Mouse (Mus musculus) forebrain, embryonic 15.5 days (tissue): ENCODE measurements at regions not wholly inside any gene's neighbourhood (a gene's known extent, or its start where the extent isn't known, plus 50 kb on each side); places are given as distances from the start of the nearest gene placed in this dataset.
A peak's percentile ranks its signal among the peaks of the same experiment; 100 is the strongest.

Experiments used
- ATAC-seq: fragments of 200-750 bp; cut with Nextera tagmentation; replicated peaks from 2 replicates; pipeline ENCODE4 v1.8.0; 2017; ENCODE audit warnings: mild to moderate bottlenecking, moderate TSS enrichment, moderate library complexity
- H3K27ac ChIP-seq: fragments of 300-500 bp; sonication (generic); replicated peaks from 2 replicates; pipeline ENCODE4 v1.5.1; 2015; ENCODE audit warnings: mild to moderate bottlenecking, inconsistent platforms
- H3K27me3 ChIP-seq: fragments of 300-500 bp; sonication (generic); 2 replicates; pipeline ENCODE4 v1.6.1; 2015; ENCODE audit warnings: inconsistent platforms
- H3K36me3 ChIP-seq: fragments of 300-500 bp; sonication (generic); 2 replicates; pipeline ENCODE4 v1.6.1; 2015; ENCODE audit warnings: mild to moderate bottlenecking, inconsistent platforms
- H3K4me1 ChIP-seq: fragments of 300-500 bp; sonication (generic); 2 replicates; pipeline ENCODE4 v1.6.1; 2015; ENCODE audit warnings: inconsistent platforms
- H3K4me2 ChIP-seq: fragments of 300-500 bp; sonication (generic); replicated peaks from 2 replicates; pipeline ENCODE4 v1.6.1; 2015; ENCODE audit warnings: mild to moderate bottlenecking, inconsistent platforms
- H3K4me3 ChIP-seq: fragments of 300-500 bp; sonication (generic); 2 replicates; pipeline ENCODE4 v1.5.1; 2015; ENCODE audit warnings: mild to moderate bottlenecking, inconsistent platforms
- H3K9ac ChIP-seq: fragments of 300-500 bp; sonication (generic); replicated peaks from 2 replicates; pipeline ENCODE4 v1.6.1; 2015; ENCODE audit warnings: mild to moderate bottlenecking, inconsistent platforms
- H3K9me3 ChIP-seq: fragments of 300-500 bp; sonication (generic); 2 replicates; pipeline ENCODE4 v1.6.1; 2016; ENCODE audit warnings: inconsistent platforms
- WGBS: fragments of 180-500 bp; shearing (Covaris S2); methylation state at CpG from one replicate; pipeline ENCODE4 v1.1.7; 2015; ENCODE audit warnings: mixed read lengths; 5-methylcytosine and 5-hydroxymethylcytosine counted together

- no peak for ATAC-seq
- no peak overlapping the region for H3K9ac ChIP-seq
- H3K4me2 ChIP-seq = no peak overlapping the region
- no peak overlapping the region for H3K27ac ChIP-seq
- no peaks in the 10 kb centered on the region for H3K9me3 ChIP-seq
- no peak overlapping the region for H3K4me3 ChIP-seq
- 90% methylated on average over 3 of the region's 3 CpGs for WGBS
- no peaks in the 10 kb centered on the region for H3K4me1 ChIP-seq
- H3K36me3 ChIP-seq = no peaks in the 10 kb centered on the region
- H3K27me3 ChIP-seq = no peaks in the 10 kb centered on the region
Measured at GRCm38 (mm10) chr2:50796087-50796486, 352.8 kb downstream of the Rnd3 start.

GRCm38 (mm10) chr2:50793616-50794015 is 355.3 kb downstream of the Rnd3 start:
- no peak overlapping the region for H3K4me2 ChIP-seq
- no peak overlapping the region for H3K4me3 ChIP-seq
- no peaks in the 10 kb centered on the region for H3K36me3 ChIP-seq
- 68% methylated on average over 2 of the region's 2 CpGs for WGBS
- no peaks in the 10 kb centered on the region for H3K27me3 ChIP-seq
- ATAC-seq = no peak
- H3K4me1 ChIP-seq = no peaks in the 10 kb centered on the region
- H3K27ac ChIP-seq = no peak overlapping the region
- H3K9me3 ChIP-seq = no peaks in the 10 kb centered on the region
- H3K9ac ChIP-seq = no peak overlapping the region

GRCm38 (mm10) chr2:50793067-50793466 is 355.8 kb downstream of the Rnd3 start:
- Histone ChIP-seq H3K27ac (no peak overlapping the region), H3K9me3 (no peaks in the 10 kb centered on the region), H3K4me3 (no peak overlapping the region), H3K36me3 (no peaks in the 10 kb centered on the region), H3K4me2 (no peak overlapping the region), H3K27me3 (no peaks in the 10 kb centered on the region), H3K4me1 (no peaks in the 10 kb centered on the region), H3K9ac (no peak overlapping the region)
- no peak for ATAC-seq
- 28% methylated on average over 1 of the region's 1 CpGs for WGBS

GRCm38 (mm10) chr2:50789051-50789651 is 359.8 kb downstream of the Rnd3 start:
- no peak overlapping the region for H3K27ac ChIP-seq
- 88% methylated on average over 4 of the region's 4 CpGs for WGBS
- H3K4me2 ChIP-seq = no peak overlapping the region

GRCm38 (mm10) chr2:50772101-50772500 is 376.8 kb downstream of the Rnd3 start:
- no peaks in the 10 kb centered on the region for H3K4me1 ChIP-seq
- WGBS = 92% methylated on average over 8 of the region's 8 CpGs
- H3K27me3 ChIP-seq = no peaks in the 10 kb centered on the region
- ATAC-seq = no peak
- no peaks in the 10 kb centered on the region for H3K9me3 ChIP-seq
- no peaks in the 10 kb centered on the region for H3K36me3 ChIP-seq
- no peak overlapping the region for H3K27ac ChIP-seq
- H3K4me2 ChIP-seq = no peak overlapping the region
- no peak overlapping the region for H3K9ac ChIP-seq
- H3K4me3 ChIP-seq = no peak overlapping the region

More at GRCm38 (mm10) chr2:50789051-50789651, 359.8 kb downstream of the Rnd3 start:
- Histone ChIP-seq H3K9ac (no peak overlapping the region), H3K4me1 (no peaks in the 10 kb centered on the region), H3K9me3 (no peaks in the 10 kb centered on the region), H3K27me3 (no peaks in the 10 kb centered on the region), H3K4me3 (no peak overlapping the region), H3K36me3 (no peaks in the 10 kb centered on the region)
- ATAC-seq = no peak

- Histone ChIP-seq H3K27me3 (no peaks in the 10 kb centered on the region), H3K4me2 (no peak overlapping the region), H3K36me3 (no peaks in the 10 kb centered on the region), H3K9ac (no peak overlapping the region), H3K4me1 (peaks cover 11% of the 10 kb centered on the region), H3K9me3 (no peaks in the 10 kb centered on the region), H3K4me3 (no peak overlapping the region), H3K27ac (no peak overlapping the region)
- no peak for ATAC-seq
- WGBS = 69% methylated on average over 2 of the region's 2 CpGs
Measured at GRCm38 (mm10) chr2:50759016-50759415, 389.9 kb downstream of the Rnd3 start.

- Histone ChIP-seq H3K4me3 (no peak overlapping the region), H3K4me2 (no peak overlapping the region), H3K9ac (no peak overlapping the region), H3K4me1 (peaks cover 11% of the 10 kb centered on the region), H3K9me3 (no peaks in the 10 kb centered on the region), H3K27me3 (no peaks in the 10 kb centered on the region), H3K36me3 (no peaks in the 10 kb centered on the region), H3K27ac (no peak overlapping the region)
- ATAC-seq = no peak
- WGBS = 91% methylated on average over 21 of the region's 21 CpGs
Measured at GRCm38 (mm10) chr2:50757837-50758541, 390.9 kb downstream of the Rnd3 start.

- no peaks in the 10 kb centered on the region for H3K9me3 ChIP-seq
- peaks cover 16% of the 10 kb centered on the region for H3K4me1 ChIP-seq
- H3K9ac ChIP-seq = no peak overlapping the region
- H3K4me3 ChIP-seq = no peak overlapping the region
- no peaks in the 10 kb centered on the region for H3K36me3 ChIP-seq
- WGBS = 12% methylated on average over 9 of the region's 9 CpGs
- H3K27me3 ChIP-seq = no peaks in the 10 kb centered on the region
- no peak overlapping the region for H3K4me2 ChIP-seq
- ATAC-seq = no peak; the same call in 1 of the 2 replicates
- H3K27ac ChIP-seq = no peak overlapping the region
Measured at GRCm38 (mm10) chr2:50755616-50756450, 393.1 kb downstream of the Rnd3 start.

GRCm38 (mm10) chr2:50755160-50755559 is 393.8 kb downstream of the Rnd3 start:
- no peak for ATAC-seq
- WGBS = 62% methylated on average over 6 of the region's 6 CpGs

GRCm38 (mm10) chr2:50752408-50752807 is 396.5 kb downstream of the Rnd3 start:
- H3K4me3 ChIP-seq = no peak overlapping the region
- H3K9ac ChIP-seq = no peak overlapping the region
- no peaks in the 10 kb centered on the region for H3K9me3 ChIP-seq
- H3K4me1 ChIP-seq = peaks cover 16% of the 10 kb centered on the region
- 80% methylated on average over 9 of the region's 9 CpGs for WGBS
- ATAC-seq = no peak
- H3K4me2 ChIP-seq = no peak overlapping the region
- no peaks in the 10 kb centered on the region for H3K36me3 ChIP-seq
- no peak overlapping the region for H3K27ac ChIP-seq
- H3K27me3 ChIP-seq = no peaks in the 10 kb centered on the region

More at GRCm38 (mm10) chr2:50755160-50755559, 393.8 kb downstream of the Rnd3 start:
- Histone ChIP-seq H3K9ac (no peak overlapping the region), H3K27ac (no peak overlapping the region), H3K9me3 (no peaks in the 10 kb centered on the region), H3K4me3 (no peak overlapping the region), H3K4me1 (peaks cover 16% of the 10 kb centered on the region), H3K36me3 (no peaks in the 10 kb centered on the region), H3K4me2 (no peak overlapping the region), H3K27me3 (no peaks in the 10 kb centered on the region)

- no peak for ATAC-seq
- H3K9me3 ChIP-seq = no peaks in the 10 kb centered on the region
- no peaks in the 10 kb centered on the region for H3K27me3 ChIP-seq
- H3K27ac ChIP-seq = no peak overlapping the region
- no peak overlapping the region for H3K4me3 ChIP-seq
- no peak overlapping the region for H3K9ac ChIP-seq
- no peak overlapping the region for H3K4me2 ChIP-seq
- peaks cover 10% of the 10 kb centered on the region for H3K4me1 ChIP-seq
- 45% methylated on average over 5 of the region's 5 CpGs for WGBS
- H3K36me3 ChIP-seq = no peaks in the 10 kb centered on the region
Measured at GRCm38 (mm10) chr2:50750799-50751198, 398.1 kb downstream of the Rnd3 start.

- H3K4me3 ChIP-seq = no peak overlapping the region
- no peaks in the 10 kb centered on the region for H3K27me3 ChIP-seq
- no peaks in the 10 kb centered on the region for H3K36me3 ChIP-seq
- peak; percentile 51; the same call in 1 of the 2 replicates for ATAC-seq
- H3K9me3 ChIP-seq = no peaks in the 10 kb centered on the region
- 0 out of 2 replicates have a peak, but pooled peaks cover 7% of the 10 kb centered on the region for H3K4me1 ChIP-seq
- no peak overlapping the region for H3K9ac ChIP-seq
- 55% methylated on average over 13 of the region's 13 CpGs for WGBS
- no peak overlapping the region for H3K27ac ChIP-seq
- H3K4me2 ChIP-seq = no peak overlapping the region
Measured at GRCm38 (mm10) chr2:50744625-50745214, 404.2 kb downstream of the Rnd3 start.
